Mouse (Mus musculus) MEL (cell line): ENCODE measurements around the gene Ddhd1.
A peak's percentile ranks its signal among the peaks of the same experiment; 100 is the strongest.

ENCODE experiments used
- CTCF ChIP-seq, 3 experiments: IDR thresholded peaks in 2 of 3; conservative IDR thresholded peaks in 1 of 3; 2 replicates each; pipeline ENCODE4 v1.5.1; 2011 to 2012; ENCODE audit warnings: low read length in 3 of 3, low read depth in 2 of 3, mild to moderate bottlenecking in 2 of 3, improper control_type of control experiment in 1 of 3, inconsistent platforms in 1 of 3, mixed read lengths in 1 of 3, moderate library complexity in 1 of 3; ENCODE audit not compliant: control insufficient read depth in 1 of 3, insufficient read depth in 1 of 3, poor library complexity in 1 of 3, severe bottlenecking in 1 of 3
- ELF1 ChIP-seq: IDR thresholded peaks from 2 replicates; pipeline ENCODE4 v1.6.1; 2014; ENCODE audit warnings: low read depth, mild to moderate bottlenecking, inconsistent platforms, low read length, improper control_type of control experiment, moderate library complexity
- EP300 ChIP-seq, 2 experiments: IDR thresholded peaks; 2 replicates each; pipeline ENCODE4 v1.6.1; 2011; ENCODE audit warnings: improper control_type of control experiment in 2 of 2, low read length in 2 of 2, low read depth in 1 of 2, mild to moderate bottlenecking in 1 of 2
- JUND ChIP-seq: IDR thresholded peaks from 2 replicates; pipeline ENCODE4 v1.6.1; 2011; ENCODE audit warnings: low read depth, mild to moderate bottlenecking, improper control_type of control experiment, low read length
- MAX ChIP-seq: IDR thresholded peaks from 2 replicates; pipeline ENCODE4 v1.6.1; 2011; ENCODE audit warnings: low read length, improper control_type of control experiment
- MYC ChIP-seq: IDR thresholded peaks from 2 replicates; pipeline ENCODE4 v1.6.1; 2011; ENCODE audit warnings: low read depth, mild to moderate bottlenecking, low read length, improper control_type of control experiment, moderate library complexity
- POLR2AphosphoS2 ChIP-seq: IDR thresholded peaks from 2 replicates; pipeline ENCODE4 v1.6.1; 2011; ENCODE audit warnings: low read length, improper control_type of control experiment
- TAL1 ChIP-seq: IDR thresholded peaks from 2 replicates; pipeline ENCODE4 v1.6.1; 2012; ENCODE audit warnings: mild to moderate bottlenecking, inconsistent platforms, low read length, moderate library complexity, mixed read lengths
- USF1 ChIP-seq: IDR thresholded peaks from 2 replicates; pipeline ENCODE4 v1.6.1; 2014; ENCODE audit warnings: low read depth, mild to moderate bottlenecking, inconsistent platforms, low read length, improper control_type of control experiment, moderate library complexity

- no peak for TF ChIP-seq JUND
- TF ChIP-seq TAL1 = peak; percentile 13; the same call in 1 of the 2 replicates
- TF ChIP-seq CTCF (IDR thresholded peaks at IDR 0.05 in 2 of 3, conservative IDR thresholded peaks at IDR 0.05 in 1 of 3; ENCODE audit: control insufficient read depth in 1 of 3, insufficient read depth in 1 of 3, low read depth in 2 of 3, low read length in 3 of 3, poor library complexity in 1 of 3, severe bottlenecking in 1 of 3) = no peak
- TF ChIP-seq EP300 (IDR thresholded peaks at IDR 0.05; ENCODE audit: low read depth in 1 of 2, low read length in 2 of 2) = peak; percentile 65 to 68
- TF ChIP-seq USF1 = peak; percentile 31; the same call in 1 of the 2 replicates
- TF ChIP-seq POLR2AphosphoS2 = no peak
- TF ChIP-seq MAX = no peak
- no peak for TF ChIP-seq ELF1
- no peak for TF ChIP-seq MYC
Measured at GRCm38 (mm10) chr14:45660315-45660714, 2.4 kb upstream of the Ddhd1 start.
